Mouse (Mus musculus) left cerebral cortex, postnatal 4 days (tissue): ENCODE measurements around the gene Sgf29. TPM values are rescaled to one million over a fixed set of nuclear protein-coding genes. Genes with fewer than 3 reads are reported as not detected.
"Not testable (repeated sequence)": the region's sequence is repeated elsewhere in the genome, so short reads cannot be mapped to it uniquely, and the experiment has no call there.

Source experiments
- DNase-seq: peaks from one replicate; pipeline ENCODE4 v3.0.0-alpha.2; 2022
- intact Hi-C: fragments of 180-260 bp; cut with DNase I; formaldehyde crosslinking; loops from one replicate; pipeline ENCODE4 v1.15.1; 2025
- total RNA-seq, 2 experiments: library from RNA; stranded (reverse); gene quantifications; 2 replicates each; pipeline ENCODE4 v1.2.3; 2021

Sgf29 gene
- total RNA-seq, 2 experiments from 2014 or later, result 49.9 to 53.0 TPM

GRCm38 (mm10) chr7:126636733-126637520 is 12.2 kb upstream of the Sgf29 start:
- intact Hi-C loops, result loop anchor here (5.0 kb wide), 1 partner anchor 45 kb away; the partner anchor contains the start of gene Il27

GRCm38 (mm10) chr7:126642545-126643243 is 6.4 kb upstream of the Sgf29 start:
- intact Hi-C loops, result no loop called here
- no peak for DNase-seq

More at GRCm38 (mm10) chr7:126636733-126637520, 12.2 kb upstream of the Sgf29 start:
- peak; percentile 6 for DNase-seq

GRCm38 (mm10) chr7:126643244-126643617 is 5.9 kb upstream of the Sgf29 start:
- intact Hi-C loops, result not testable (repeated sequence)
- DNase-seq, result peak; percentile 22

DNA sequence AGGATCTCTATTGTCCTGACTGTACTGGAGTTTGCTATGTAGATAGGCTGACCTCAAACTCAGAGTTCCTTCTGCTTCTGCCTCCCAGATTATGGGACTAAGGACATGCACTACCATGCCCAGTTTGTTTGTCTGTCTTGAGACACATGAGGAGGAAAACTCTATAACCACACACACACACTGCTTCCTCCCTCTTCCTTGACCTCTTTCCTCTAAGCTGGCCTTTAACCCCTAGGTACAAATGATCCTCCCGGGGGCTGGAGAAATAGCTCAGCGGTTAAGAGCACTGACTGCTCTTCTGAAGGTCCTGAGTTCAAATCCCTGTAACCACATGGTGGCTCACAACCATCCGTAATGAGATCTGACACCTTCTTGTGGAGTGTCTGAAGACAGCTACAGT is 4.8 kb upstream of the Sgf29 start:
- DNase-seq, result no peak
- intact Hi-C loops, result no loop called here

DNA sequence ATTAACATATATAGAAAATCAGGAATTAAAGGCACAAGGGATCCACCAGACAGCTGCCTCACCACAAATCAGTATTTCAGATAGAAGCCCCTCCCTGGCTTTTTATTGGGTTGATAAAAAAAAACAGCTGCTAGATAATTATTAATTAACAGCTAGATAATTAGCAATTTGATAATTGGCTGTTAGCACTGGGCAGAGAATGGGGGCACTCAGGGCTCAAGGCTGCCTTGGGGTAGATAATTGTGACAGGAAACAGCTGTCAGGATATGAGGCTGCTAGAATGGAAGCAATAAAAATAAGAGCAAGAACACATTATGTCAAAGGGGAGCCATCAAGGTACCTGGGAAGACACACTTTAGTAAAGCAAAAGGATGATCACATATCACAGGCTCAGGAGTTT is 4.2 kb upstream of the Sgf29 start:
- no peak for DNase-seq
- intact Hi-C loops, result no loop called here

DNA sequence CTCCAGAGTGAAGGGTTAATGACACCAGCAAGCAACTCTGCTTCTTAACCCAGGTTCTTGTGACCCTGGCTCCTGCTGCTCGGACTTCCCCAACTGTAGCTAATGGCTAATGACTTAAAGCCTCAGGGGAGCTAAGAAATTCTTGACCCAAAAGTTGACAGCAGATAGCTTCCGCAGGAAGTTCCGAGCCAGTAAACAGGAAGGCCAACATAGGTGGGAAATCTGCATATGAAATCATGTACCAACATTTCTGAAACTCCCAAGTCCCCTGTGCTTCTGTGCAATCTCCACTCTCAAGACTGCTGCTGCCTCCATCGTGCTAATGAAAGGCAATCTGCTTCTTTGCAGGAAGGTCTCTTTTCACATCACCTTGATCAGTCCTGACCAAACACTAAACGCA is 3.4 kb upstream of the Sgf29 start:
- no peak for DNase-seq
- intact Hi-C loops, result no loop called here

DNA sequence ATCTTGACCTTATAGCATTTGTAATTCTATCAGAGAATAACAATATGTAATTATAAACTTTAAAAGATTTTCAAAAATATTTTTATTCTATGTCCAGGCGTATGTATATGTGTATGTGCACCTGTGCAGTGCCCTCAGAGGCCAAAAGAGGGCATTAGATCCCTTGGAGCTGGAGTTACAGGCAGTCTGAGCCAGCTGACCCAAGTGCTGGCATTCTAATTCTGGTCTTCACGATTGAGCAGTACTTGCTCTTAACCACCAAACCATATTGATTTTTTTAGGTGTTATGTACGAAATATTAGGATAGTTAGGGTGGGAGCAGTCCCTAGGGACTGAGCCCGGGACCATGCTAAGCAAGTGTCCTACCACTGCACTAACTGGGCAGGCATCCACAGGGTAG is 623 bp upstream of the Sgf29 start:
- DNase-seq, result peak; percentile 6
- intact Hi-C loops, result no loop called here

GRCm38 (mm10) chr7:126650852-126651251 is 1.7 kb downstream of the Sgf29 start:
- intact Hi-C loops, result no loop called here
- no peak for DNase-seq

- intact Hi-C loops, result no loop called here
- DNase-seq, result no peak
Measured at GRCm38 (mm10) chr7:126653991-126654390, 4.9 kb downstream of the Sgf29 start.

DNA sequence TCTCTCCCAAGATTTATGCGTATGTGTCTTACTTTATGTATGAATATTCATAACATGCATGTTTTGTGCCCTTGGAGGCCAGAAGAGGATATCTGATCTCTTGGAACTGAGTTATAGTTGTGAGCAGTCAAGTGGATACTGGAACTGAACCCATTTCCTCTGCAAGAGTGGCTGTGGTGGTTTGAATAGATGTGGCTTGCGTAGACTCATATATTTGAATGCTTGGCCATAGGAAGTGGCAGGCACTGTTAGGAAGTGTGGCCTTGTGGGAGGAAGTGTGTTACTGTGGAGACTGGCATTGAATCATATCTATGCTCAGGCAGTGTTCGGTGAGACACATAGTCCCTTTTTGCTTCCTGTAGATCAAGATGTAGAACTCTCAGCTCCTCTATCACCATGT is 6.6 kb downstream of the Sgf29 start:
- intact Hi-C loops, result no loop called here
- no peak for DNase-seq

DNA sequence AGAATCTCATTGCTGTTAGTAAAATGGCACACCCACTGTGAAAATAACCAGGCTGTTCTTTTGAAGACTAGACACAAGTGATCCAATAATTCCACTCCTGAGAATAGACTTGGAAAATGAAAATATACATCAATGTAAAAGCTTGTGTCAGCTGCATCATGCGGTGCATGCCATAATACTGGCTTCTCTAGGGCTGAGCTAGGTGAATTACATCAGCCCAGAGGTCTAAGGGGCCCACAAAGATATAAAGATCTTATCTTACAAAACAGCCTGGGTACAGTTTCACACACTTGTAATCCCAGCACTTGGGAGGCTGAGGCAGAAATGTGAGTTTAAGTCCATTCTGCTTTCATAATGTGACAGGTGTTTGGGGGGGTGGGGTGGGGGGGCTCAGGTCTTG is 8.4 kb downstream of the Sgf29 start:
- intact Hi-C loops, result no loop called here
- no peak for DNase-seq

DNA sequence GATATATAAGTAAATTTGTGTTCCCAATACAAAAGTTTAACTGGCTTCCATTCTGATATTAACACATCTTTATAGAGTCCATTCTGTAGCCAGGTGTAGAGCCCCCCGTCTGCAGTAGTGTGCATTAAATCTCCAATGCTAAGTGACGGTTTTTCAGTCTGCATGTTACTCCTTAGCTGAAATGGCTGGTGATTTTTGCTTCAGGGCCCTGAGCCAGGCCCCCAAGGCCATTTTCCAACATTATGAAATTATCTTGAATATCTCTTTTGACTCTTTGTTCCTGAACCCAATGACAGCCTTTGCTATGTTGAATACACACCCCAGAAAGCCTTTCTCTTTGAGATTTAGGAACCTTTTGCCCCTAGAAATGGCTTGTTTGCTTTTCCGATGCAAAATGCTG is 10.7 kb downstream of the Sgf29 start:
- no peak for DNase-seq
- intact Hi-C loops, result no loop called here

GRCm38 (mm10) chr7:126663646-126664045 is 14.5 kb downstream of the Sgf29 start:
- intact Hi-C loops, result no loop called here

DNA sequence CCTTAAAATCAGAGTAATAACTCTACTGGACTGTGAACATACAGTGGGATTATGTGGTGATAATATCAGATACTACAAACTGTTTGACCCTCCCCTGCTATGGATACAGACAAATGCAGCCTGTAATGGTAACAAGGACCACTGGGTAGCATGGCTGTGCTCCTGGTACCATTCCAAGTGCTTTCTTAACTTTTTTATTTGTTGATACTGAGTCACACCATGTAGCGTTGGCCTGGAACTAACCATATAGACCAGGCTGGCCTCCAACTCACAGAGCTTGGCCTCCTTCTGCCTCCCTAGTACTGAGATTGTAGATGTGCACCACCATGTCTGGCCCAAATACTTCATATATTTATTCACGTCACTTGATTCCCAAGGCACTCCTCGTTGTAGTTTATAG is 16.2 kb downstream of the Sgf29 start:
- intact Hi-C loops, result no loop called here
- DNase-seq, result no peak

More at GRCm38 (mm10) chr7:126663646-126664045, 14.5 kb downstream of the Sgf29 start:
- DNase-seq, result no peak

DNA sequence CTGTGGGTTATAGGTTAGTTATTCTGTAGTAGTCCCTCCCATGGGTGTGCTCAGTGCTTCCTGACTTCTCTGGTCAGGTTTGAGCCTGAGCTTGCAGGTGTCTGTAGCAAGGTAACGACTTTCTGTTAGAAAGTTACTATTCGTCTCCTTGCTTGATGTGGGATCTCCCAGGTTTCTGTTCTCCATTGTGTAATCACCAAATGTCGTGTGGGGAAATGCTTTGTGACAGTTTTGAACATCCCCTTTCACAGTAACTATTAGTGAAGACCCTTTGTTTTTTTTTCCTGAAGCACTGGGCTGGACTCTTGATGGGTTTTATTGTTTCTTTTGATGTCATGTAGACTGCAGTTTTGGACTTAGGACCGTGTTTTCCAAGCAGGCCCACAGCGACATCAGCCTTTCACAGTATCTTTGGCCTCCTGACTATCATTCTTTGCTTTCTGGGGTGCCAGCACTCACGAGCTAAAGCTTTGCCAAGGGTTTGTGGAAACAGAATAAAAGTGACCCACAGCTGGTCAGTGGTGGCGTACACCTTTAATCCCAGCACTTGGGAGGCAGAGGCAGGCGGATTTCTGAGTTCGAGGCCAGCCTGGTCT is 18.5 kb downstream of the Sgf29 start:
- intact Hi-C loops, result no loop called here
- DNase-seq, result no peak

DNA sequence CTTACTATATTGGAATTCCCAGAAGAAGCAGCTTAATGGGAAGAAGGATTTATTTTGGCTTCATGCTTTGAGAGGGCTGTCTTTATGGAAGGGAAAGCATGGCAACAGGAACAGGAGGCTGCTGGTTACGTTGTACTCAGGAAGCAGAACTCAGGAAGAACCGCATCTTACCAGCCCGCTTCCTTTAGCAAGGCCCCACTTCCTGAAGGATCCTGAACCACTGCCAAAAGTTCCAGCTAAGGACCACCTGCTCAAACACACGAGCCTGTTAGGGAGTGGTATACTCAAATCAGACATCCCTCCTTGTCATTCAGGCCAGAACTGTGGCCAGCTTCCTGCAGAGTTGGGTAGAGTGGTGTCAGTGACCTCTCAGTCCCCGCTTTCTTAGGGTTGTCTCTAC is 19.3 kb downstream of the Sgf29 start:
- no peak for DNase-seq
- intact Hi-C loops, result no loop called here

GRCm38 (mm10) chr7:126670152-126670551 is 21.0 kb downstream of the Sgf29 start:
- DNase-seq, result no peak
- intact Hi-C loops, result no loop called here

GRCm38 (mm10) chr7:126672111-126672510 is 23.0 kb downstream of the Sgf29 start:
- DNase-seq, result no peak
- intact Hi-C loops, result no loop called here

DNA sequence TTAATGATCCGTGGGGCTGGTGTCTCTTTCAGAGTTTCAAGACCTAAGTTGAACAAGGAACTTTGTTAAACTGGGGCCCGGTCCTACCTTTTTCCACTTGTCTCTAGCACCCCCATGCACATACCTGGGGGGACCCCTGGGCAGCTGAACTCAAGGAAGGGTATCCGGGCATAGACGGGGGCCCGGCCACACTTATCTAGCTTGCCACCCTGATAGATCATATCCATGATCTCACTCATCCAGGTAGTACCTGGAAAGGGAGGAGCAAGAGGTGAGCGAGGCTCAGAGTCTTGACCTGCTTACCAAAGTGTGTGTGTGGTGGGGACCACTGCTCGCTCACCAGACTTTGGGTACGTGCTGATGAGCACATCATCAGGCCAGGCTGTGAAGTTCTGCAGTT is 26.0 kb downstream of the Sgf29 start:
- DNase-seq, result no peak
- intact Hi-C loops, result no loop called here

DNA sequence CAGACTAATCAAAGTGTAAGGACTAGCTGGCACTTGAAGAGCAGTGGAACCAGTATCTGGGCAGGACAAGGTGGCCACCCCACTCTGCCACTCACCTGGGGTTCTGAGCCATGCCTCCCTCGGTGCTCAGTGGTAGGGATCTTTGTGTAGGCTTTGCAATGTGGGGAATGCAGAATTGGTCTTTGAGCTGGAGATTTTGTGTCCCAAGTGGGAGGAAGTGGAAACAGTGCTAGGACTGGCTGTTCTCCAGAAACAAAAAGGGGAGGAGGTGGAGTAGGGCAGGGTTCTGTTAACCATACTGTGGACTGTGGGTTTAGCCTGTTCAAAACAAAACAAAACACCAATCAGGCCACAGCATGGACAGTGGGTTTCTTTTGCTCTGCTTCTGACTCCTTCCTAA is 27.1 kb downstream of the Sgf29 start, which contains the start of gene Sult1a1:
Sult1a1 (minus strand) TSS at position 226 of the 400 bp plus-strand sequence.
- DNase-seq, result no peak
- intact Hi-C loops, result no loop called here

DNA sequence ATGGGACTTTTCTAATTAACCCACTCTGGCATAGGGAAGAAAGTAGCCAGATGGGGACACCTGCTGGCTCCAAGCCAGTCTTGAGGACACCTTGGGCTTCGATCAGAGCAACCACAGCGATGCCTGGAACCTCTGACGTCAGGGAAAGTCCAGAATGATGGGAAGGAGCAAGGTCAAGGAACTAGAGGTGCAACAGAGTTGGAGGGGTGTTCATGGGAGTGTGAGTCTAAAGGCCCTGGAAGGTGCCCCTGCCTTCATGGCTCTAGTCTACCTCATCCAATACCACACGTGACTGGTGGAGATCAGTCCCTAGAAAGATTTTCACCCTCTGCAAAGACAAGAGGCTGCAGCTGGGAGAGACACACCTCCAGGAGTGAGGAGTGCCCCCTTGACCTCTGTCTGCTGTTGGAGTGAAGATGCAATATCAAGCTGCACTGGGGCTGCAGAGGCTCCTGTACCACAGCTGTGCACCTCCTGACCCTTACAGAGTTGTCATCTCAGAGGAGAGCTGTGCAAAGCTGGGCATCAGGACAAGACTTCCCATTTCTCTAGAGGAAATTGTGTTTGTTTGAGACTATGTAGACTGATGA is 27.6 kb downstream of the Sgf29 start:
- DNase-seq, result no peak
- intact Hi-C loops, result no loop called here
